Mouse (Mus musculus) G1E-ER4 (cell line): ENCODE measurements around the gene Nufip1. TPM values are rescaled to one million over a fixed set of nuclear protein-coding genes. Genes with fewer than 3 reads are reported as not detected.

Source experiments
- GATA1 ChIP-seq: IDR thresholded peaks from one replicate; pipeline ENCODE4 v1.8.0; 2012; ENCODE audit warnings: low read length, inconsistent platforms
- polyA plus RNA-seq: library from polyadenylated mRNA; stranded (reverse); fragments of >175 nt; gene quantifications from 2 replicates; pipeline ENCODE4 v1.2.3, GENCODE M21; 2012

The Nufip1 gene
- polyA plus RNA-seq, 1 experiment = 18.0 TPM

DNA sequence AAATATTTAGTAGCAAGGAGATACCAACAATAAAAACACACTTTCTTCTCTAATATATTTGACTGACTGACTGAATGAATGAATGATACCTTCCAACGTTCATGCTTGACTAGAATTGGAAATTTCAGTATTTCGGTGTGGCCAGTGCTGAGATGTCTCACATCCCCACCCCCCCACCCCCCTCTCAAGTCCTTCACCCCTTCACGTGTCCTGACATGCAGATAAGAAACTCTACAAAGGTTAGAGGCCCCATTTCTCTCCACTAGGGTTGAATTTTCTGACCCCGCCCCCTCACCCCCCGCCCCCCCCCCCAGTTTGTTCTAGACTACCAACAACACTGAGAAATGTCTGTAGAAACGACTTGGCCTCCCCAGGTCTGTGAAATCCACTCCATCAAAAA, 43.1 kb downstream of the Nufip1 start:
- no peak for TF ChIP-seq GATA1

DNA sequence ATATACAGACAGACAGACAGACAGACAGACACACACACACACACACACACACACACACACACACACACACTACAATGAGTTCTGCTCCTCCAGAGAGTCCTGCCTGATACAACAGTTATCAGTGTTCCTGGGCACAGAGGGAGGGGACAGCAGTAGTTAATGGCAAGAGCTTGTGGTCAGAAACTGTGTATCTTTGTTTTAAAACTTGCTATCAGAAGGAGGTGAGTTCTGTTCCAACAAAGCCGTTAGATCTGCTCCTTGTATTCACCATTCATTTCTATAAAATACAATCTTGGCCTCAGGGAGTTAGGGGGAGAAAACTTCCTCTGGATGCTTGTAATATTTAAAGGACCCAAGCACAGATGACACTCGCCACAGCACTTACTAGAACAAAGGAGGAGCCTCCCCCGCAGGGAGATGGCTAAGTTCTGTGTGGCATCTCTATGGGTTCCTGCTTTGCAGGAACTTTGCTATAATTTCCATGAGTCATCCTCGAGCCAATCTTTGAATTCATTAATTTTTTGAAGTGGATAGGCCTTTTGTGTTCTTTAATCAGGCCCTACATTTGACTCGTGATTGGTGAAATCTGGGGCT, 47.6 kb downstream of the Nufip1 start:
- no peak for TF ChIP-seq GATA1

DNA sequence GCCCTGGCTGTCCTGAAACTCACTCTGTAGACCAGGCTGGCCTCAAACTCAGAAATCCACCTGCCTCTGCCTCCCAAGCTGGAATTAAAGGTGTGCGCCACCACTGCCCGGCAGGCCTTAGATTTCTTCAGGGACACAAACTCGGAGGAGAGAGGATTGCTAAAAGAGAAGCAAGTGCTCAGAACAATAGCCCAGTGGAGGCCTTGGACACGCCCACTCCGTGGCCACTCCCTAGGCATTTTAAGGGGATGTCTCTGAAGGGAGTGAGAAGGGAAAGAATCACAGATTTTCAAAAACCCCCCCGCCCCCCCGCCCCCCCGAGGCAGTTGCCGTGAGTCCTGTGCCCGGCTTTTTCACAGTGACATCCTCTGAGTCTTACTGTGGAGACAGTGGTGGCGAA, 53.5 kb downstream of the Nufip1 start:
- no peak for TF ChIP-seq GATA1

DNA sequence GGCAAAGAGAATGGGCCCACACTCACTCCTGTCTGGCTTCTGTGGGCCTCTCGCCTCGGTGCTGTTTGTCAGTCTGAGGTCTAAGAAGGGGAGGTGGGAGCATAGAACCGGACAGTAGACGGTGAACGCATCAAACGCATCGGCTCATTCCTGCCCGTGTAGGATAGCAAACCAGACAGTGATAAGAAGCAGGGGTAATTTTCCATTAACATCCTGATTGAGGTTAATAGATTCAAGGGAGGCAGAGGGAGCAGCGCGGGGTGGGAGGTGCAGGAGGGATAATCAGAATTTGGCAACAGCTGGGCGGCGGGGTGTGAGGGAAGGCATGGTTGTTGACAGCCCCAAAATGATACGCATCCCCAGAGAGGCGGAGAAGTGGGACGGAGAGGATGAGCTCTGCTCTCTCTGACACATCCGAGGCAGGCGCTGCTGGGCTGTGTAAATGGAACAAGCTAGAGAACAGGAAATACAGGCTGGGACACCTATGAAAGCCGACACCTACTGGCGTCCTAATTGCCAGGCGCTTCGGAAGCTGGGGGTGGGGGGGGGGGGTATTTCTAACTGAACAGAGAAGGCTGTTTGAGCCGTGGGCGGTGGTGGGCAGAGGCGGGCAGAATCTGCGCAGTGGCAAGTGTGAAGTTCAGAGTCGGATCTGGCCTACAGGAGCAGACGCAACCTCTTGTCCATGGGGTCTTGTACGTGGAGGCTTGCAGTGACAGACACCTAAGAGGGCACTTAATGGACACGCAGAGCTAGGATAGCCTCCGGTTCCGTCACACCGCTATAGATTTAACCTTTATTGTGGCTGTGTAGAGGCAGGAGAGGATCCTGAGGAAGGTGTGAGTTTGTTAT, 54.4 kb downstream of the Nufip1 start:
- no peak for TF ChIP-seq GATA1

DNA sequence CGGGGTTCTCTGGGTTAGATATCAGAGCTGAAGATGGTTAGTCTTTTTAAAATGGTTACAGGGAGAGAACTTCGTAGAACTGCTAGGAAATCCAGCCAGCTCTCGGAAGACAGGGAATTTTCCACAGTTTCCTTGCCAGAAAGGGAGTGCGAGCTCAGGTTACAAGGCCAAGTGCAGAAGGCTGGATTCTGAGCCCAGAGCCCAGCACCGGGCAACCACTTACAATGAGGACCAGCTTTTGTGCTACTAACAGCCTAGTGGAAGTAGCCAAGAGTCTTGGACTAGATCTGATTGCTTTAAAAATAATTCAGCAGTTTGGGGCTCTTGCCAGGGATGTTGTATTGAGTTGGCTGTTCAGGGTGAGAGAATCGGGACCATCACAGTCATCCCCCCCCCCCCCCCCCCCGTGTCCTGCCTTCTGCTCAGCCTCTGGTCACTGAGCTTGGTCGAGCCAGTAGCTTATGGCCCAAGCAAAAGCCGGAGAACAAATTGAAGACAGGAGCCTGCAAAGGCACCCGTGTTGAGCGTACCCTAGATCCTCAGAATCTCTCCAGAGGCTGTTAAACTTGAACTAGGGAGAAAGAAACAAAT, 59.3 kb downstream of the Nufip1 start:
- TF ChIP-seq GATA1 = no peak

DNA sequence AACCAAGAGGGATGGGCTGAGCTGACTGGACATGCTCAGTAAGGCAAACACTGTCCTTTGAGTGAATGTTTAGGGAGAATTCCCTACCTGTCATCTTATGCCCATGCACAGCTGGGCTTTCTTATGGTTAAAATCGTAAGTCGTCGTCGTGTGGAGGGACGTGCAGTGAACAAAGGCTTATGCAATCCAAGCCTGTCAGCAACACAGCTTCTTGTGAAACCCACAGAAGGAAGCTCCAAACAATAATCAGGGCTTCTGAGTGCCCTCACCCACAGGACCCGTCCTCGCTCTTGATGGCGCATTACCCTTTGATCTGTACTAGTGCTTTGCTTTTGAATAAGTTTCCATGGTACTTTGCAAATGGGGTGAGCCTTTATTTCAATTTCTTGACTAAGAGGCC, 60.6 kb downstream of the Nufip1 start:
- no peak for TF ChIP-seq GATA1

DNA sequence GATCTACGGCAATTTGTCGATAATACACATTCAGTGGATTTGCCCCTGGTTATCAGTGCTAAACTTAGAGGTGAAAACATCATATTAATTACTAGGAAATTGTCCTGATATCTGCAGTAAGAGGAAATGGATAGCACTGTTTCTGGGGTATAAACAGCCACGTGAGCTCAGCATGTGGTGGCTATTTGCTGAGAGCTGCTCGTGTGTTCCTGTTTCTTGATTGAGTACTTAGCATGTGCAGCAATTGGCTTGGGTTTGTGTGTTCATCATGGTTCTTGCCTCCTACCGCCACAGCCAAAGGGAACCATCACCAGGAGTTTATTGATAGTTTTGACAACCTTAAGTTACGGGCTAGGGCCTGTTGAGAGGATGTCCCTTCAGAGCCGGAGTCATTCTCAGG, 63.6 kb downstream of the Nufip1 start:
- TF ChIP-seq GATA1 = no peak

DNA sequence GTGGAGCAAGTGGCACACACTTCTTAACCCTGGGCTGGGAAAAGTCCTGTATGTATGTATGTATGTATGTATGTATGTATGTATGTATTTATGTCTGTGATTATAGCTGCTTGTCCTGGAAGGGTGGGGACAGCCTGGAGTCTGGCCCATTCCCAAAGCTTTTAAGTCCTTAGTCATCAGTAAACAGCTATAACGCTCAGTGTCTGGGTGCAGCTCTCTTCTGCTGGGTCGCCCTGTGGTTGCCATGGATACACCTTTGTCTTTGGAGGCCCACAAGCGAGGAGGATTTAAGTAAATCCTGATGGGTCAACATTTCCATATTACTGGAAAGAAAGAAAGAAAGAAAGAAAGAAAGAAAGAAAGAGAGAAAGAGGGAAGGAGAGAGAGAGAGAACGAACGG, 65.1 kb downstream of the Nufip1 start:
- TF ChIP-seq GATA1 = no peak

DNA sequence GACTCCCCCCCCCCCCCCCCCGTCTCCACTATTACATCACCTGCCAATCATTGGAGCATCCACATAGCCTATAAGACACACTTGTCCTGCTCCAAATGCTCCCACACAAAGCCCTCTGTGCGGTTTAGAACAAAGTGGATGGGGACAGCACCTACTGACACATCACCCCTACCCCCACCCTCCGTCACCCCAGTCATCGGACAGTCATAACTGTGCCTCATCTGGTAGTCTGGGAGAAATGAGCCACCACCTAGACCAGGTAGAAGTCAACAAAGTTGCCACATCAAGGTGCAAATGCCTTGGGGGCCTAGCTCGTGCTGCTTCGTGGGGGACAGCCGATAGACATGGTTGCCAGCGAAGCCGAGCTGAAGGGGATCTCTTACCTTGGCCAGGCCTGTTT, 66.5 kb downstream of the Nufip1 start:
- TF ChIP-seq GATA1 = no peak

DNA sequence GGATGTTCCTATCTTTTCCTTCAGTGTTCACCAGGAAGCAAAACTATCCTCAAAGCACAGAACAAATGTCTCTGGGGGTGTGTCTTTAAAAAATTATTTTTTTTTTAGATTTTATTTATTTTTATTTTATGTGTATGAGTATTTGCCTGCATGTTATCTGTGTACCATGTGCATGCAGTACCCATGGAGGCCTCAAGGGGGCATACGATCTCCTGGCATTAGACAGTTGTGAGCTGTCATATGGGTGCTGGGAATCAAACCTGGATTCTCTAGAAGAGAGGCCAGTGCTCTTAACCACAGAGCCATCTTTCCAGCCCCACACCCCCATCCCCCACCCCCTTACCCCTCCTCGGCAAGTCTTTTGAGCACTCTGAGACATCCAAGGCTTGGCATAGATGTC, 67.8 kb downstream of the Nufip1 start:
- no peak for TF ChIP-seq GATA1

DNA sequence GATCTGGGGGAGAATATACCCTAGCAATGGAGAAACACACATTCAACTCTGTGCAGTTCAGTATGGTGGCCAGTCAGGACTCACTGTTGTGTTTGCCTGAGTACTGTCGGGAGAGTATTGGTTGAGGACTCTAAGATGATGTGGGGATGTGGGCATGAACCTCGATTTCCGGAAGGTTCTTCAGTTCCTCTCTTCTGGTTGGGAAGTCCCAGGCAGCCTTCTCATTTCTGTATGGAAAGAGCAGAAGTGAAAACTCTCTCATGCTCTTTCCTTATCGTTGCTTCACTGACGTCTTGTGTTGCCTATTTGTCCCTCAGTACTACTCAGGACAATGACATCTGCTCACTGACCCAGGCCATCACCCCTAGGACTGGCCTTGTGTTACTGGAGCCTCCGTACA, 68.7 kb downstream of the Nufip1 start:
- no peak for TF ChIP-seq GATA1

DNA sequence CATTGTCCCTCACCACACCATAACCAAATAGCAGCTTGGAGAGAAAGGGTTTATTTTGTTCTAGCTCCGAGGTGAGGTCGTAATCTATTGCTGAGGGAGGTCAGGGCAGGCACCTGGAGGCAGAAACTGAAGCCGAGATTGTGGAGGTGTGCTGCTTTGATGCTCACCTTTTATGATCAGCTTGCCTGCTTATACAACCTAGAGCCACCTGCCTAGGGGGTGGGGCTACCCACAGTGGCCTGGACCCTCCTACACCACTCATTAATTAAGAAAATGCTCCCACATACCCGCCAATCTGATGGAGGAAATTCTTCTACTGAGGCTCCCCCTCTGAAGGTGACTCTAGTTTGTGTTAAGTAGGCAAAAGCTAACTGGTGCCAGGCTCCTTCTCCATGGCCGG, 74.7 kb downstream of the Nufip1 start:
- TF ChIP-seq GATA1 = no peak

DNA sequence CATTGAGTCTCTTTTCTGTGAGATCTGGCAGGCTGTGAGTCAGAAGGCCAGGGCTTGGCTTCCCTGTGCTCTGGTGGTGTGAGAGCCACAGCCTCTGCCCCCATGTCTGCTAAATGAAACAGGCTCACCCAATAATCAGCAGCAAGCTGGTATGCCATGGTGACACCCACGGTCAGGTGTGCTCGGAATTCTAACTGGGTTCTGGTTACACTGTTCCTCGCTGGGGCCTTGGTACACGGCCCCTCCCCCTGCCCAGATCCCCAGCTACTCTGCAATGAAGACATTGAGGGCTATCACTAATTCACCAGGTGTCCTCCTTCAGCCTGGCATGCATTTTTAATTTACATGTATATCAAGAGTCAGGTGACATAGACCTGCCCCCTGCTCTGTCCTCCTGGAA, 75.6 kb downstream of the Nufip1 start:
- no peak for TF ChIP-seq GATA1

Other genes with a start within 250 kb of the Nufip1 start
- not detected in 2 replicates for gene Kctd4, start 155.9 kb upstream of the Nufip1 start, polyA plus RNA-seq
- 8.9 and 9.8 TPM in 2 replicates for gene Gtf2f2, start 100.0 kb upstream of the Nufip1 start, polyA plus RNA-seq
- gene Gpalpp1, start 131 bp upstream of the Nufip1 start, polyA plus RNA-seq = 2.9 and 3.4 TPM in 2 replicates